Mouse (Mus musculus) mouse trophoblast stem cell (cell line): ENCODE results near the gene Gm4952.
"Not testable (repeated sequence)": the region's sequence is repeated elsewhere in the genome, so short reads cannot be mapped to it uniquely, and the experiment has no call there.

Source experiments
- in situ Hi-C, 2 experiments: fragments of 300-500 bp; cut with MseI, MboI; formaldehyde crosslinking; loops; 2 replicates in 1 of 2; 3 replicates in 1 of 2; pipeline ENCODE4 v1.15.1; 2025

Gm4952 gene

GRCm38 (mm10) chr19:12598674-12599073 lies 1.1 kb upstream of the Gm4952 start:
- in situ Hi-C loops: loop anchor here in 1 of 2 experiments (10.0 kb wide), 1 partner anchor 206 kb away; no protein-coding TSS in a partner anchor

DNA sequence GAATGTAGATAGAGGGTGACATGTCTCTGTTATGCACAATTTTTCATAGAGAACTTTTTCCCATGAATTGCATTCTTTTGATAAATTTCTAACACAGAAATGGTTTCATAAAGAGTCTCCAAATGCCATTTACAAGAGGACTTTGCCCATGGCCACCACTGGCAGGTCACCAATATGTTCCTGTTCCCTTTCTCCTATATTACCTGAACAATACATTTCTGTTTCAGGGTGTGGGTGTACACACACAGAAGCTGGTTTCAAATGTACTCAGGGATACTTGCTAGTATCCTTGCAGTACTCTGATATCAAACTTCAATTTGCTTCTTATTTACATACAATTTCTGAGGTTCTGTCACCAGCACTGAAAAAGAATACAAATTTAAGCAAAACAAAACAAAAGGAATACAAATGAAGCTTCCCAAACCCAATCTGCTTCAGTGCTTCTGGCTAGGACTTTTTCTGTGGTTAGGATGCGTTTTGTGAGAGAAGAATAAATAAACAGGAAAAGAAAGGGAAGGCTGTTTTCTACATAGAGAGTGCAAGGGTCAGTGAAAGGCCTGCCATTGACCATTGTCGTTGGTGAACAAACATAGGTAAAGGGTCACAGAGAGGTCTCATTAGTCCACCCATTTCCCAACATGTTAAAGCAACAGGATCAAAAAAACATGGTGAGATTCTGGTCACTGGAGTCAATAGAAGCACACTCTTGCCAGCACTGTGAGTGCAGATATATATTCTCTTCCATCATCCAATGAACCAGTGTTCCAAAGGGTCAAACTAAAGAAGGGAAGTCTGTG lies 1.1 kb downstream of the Gm4952 start:
- in situ Hi-C loops: no loop called here

- in situ Hi-C loops: no loop called here
Observed at GRCm38 (mm10) chr19:12608336-12608735, 8.6 kb downstream of the Gm4952 start.

DNA sequence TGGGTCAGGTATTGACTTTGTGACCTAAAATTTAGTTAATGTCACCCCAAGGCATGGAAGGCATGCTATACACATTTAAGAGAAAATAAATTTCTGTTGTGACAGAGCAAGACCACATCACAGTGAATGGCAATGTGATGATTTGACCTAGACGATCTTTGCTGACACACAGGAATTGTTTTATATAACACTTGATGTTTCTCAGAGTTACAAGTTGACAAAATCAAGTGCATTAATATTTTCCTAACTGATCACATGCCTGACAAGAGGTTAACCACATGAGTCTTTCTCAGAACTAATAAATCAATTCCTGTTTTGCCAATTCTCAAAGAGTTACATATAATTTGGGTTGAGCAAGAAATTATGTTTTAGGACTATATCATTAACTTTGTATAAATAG lies 13.9 kb downstream of the Gm4952 start:
- in situ Hi-C loops: no loop called here

GRCm38 (mm10) chr19:12633176-12633575 lies 33.4 kb downstream of the Gm4952 start, which contains the start of gene Glyat:
TSS of gene Glyat (plus strand) at chr19:12633308.
- in situ Hi-C loops: no loop called here

GRCm38 (mm10) chr19:12634259-12634658 lies 34.5 kb downstream of the Gm4952 start:
- in situ Hi-C loops: no loop called here

GRCm38 (mm10) chr19:12634963-12635362 lies 35.2 kb downstream of the Gm4952 start:
- in situ Hi-C loops: no loop called here

DNA sequence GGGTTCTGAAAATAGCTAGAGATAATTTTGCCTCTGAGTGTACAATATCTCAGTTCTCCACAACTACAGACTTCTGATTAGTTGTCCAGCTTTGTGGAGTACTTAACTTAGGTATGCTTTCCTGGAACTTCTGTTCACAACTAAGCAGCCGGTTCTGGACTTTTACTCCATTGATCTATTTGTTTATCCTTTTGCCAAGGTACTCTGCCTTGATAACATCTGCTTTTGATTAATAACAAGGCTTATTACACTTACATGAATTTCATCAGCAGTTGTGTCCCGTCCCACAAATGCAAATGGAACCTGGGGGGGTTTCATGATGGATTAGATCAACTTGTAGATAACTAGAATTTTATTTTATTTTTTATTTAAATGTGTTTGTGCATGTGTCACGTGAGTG lies 37.1 kb downstream of the Gm4952 start:
- in situ Hi-C loops: no loop called here

DNA sequence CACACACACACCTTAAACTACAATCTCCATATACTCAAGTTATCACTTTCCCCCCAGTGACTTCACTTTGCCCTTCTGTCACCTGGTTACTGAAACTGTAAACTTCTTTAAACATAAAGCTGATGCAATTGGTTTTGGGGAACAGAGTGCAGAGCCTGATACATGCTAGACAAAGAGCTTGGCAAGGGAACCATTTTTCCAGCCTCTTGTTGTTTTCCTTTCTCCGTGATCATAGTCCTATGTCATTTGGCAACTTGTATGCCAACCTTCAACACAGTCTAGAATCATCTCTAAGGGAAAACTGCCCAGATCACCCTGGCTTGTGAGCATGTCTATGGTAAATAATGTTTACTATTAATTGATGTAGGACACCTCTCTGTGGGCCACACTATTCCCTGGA lies 38.3 kb downstream of the Gm4952 start:
- in situ Hi-C loops: no loop called here

GRCm38 (mm10) chr19:12649511-12649910 lies 49.7 kb downstream of the Gm4952 start:
- in situ Hi-C loops: no loop called here

DNA sequence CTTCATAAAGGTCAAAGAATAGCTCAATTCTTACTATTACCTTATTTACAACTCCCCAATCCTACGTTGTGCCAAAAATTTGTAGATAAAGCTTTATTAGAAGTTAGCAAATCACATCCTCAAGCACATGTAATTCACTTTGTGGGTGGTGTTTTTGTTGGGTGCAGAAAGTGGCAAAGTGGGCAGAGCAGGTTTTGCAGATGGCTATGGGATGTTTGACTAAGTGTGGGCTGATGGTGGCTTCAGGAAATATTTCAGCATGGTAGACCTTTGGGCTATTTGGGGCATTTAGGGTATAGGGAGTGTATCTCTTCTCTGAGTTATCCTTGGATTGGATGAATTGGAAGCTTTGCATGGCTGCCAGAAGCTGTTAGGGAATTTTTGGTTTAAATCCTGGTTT lies 66.4 kb downstream of the Gm4952 start:
- in situ Hi-C loops: no loop called here

- in situ Hi-C loops: not testable (repeated sequence)
Observed at GRCm38 (mm10) chr19:12668601-12669000, 68.8 kb downstream of the Gm4952 start.

DNA sequence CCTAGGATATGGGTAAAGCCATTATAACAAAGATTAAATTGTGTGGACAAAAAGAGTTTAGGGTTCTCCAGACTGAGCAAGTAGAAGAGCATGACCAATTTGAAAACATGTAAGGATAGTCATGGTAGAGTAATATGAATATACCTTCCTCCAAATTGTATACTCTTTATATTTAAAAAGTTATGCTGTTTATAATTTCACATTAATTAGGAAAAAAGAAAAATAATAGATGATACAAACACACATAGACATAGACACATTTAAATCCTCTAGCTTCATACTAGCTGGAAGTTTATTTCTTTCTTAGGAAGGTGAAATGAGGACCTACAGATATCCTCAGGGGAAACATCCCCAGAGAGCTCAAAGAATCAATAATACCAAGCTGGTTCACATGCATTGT lies 70.4 kb downstream of the Gm4952 start, which contains the start of gene Olfr1442:
Olfr1442 (plus strand) TSS at position 301 of the 400 bp plus-strand sequence.
- in situ Hi-C loops: no loop called here

DNA sequence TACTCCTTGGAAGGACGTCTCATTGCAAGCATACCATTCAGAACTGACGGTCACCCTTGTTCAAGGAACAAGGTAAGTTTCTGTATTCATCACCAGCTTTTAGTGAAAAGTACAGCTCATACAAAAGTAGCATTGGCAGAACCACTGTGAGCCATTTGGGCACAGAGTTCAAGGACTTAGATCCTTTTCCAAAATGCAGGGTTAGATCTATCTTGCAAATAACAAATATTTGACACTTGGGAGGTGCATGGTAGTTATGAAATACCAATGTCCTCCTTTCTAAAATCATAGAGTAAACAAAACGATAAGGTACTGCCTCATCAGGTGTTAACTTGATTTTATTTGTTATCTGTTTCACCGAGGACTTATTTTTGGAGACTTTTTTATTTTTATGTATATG lies 71.3 kb downstream of the Gm4952 start:
- in situ Hi-C loops: no loop called here

DNA sequence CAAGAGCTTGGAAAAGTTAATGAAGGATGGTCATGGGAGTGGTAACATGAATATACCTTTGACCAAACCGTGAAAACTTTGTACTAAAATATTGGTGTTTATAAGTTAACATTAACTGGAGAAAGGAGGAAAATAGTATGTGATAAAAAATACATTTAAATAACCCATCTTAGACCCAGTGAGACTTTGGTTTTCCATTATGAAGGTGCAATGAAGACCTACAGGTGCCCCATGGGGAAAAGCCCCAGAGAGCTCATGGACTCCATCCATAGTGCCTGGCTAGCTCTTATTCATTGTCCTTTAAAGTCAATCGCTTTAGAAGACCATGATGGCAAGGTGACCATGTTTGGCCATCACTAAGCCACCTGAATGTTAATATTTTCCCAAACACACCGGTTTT lies 78.0 kb downstream of the Gm4952 start, which contains the start of gene Olfr1443:
Olfr1443 (plus strand) TSS at position 301 of the 400 bp plus-strand sequence.
- in situ Hi-C loops: no loop called here
